Mouse (Mus musculus) inflammation-experienced regulatory T-cells, adult 16 weeks (primary cell): ENCODE measurements around the gene Midn. TPM values are rescaled to one million over a fixed set of nuclear protein-coding genes. Genes with fewer than 3 reads are reported as not detected.

Source experiments
- polyA plus RNA-seq: library from polyadenylated mRNA; unstranded; fragments of 100-300 nt; shearing (Covaris generic); gene quantifications from one replicate; pipeline ENCODE4 v1.2.1, GENCODE M21; 2017

The Midn gene
- polyA plus RNA-seq = 1.7 TPM

DNA sequence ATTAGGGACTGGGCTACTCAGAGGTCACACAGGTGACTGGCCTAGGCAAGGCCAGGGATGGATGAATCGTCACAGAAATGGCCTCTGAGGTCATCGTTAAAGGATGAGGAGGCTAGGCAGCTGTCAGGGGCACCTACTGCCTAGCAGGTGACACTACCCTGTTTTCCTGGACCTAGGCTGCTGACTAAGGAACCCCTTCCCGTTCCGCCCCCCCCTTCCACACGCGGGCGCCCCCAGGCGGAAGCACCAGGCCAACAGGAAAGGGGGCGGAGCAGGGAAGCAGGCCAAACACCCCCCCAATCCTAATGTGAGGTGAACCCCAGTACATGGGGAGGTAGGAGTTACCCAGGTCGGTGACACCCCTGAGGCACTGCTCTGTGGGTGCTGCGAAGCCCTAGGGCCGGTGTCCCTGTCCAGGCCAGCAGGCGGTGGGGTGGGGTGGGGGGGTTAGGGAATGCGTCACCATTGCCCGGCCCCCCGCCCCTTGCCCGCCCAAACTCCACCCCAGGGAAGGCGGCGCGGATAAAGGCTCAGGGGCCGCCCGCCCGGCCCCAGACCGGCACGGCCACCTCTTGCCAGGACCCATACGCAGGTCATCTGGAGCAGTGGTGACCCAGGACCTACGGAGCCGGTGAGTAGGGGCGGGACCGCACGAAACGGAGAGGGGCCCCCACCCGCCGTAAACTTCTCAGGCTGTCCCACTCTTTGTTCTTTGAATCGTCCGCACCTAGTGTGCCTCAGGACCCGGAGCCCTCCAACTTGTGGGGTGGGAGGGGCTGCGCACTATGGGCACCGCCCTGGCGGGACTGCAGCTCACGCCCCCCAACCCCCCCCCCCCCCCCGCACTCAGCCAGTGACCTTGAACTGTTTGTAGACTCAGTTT is at the start of gene Midn:
Midn (plus strand) TSS at position 554 of the 883 bp plus-strand sequence.

GRCm38 (mm10) chr10:80105460-80105859 is 42.6 kb upstream of the Midn start, which contains the start of gene Sbno2:
Gene Sbno2 (minus strand): TSS chr10:80105571.

GRCm38 (mm10) chr10:80115290-80115943 is 32.7 kb upstream of the Midn start, which contains the start of gene Stk11:
Gene Stk11 (plus strand): TSS chr10:80115803.

GRCm38 (mm10) chr10:80138553-80139438 is 9.3 kb upstream of the Midn start, which contains the start of gene Atp5d:
Gene Atp5d (plus strand): TSS chr10:80138632.

DNA sequence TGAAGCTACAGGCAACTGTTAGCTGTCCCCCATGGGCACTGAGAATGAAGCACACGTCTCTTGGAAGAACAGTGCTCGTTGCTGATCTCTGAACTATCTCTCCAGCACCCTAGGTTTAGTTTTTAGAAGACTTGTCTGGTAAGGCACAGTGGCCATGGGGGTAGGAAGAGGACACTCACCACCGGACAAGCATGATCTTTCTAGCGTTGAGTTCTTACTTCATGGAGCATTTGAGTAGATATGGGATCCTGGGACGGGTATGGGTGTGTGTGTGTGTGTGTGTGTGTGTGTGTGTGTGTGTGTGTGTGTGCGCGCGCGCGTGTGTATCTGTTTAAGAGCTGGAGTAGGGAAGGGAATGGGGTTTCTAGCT is 7.4 kb upstream of the Midn start, which contains the start of gene Cbarp:
Cbarp (minus strand) TSS at position 170 of the 370 bp plus-strand sequence.

GRCm38 (mm10) chr10:80165392-80166128 is 17.5 kb downstream of the Midn start, which contains the start of gene Cirbp:
Gene Cirbp (plus strand): TSS chr10:80165985.

GRCm38 (mm10) chr10:80172527-80173292 is 24.6 kb downstream of the Midn start, which contains the start of gene 1600002K03Rik:
Gene 1600002K03Rik (plus strand): TSS chr10:80172944.

DNA sequence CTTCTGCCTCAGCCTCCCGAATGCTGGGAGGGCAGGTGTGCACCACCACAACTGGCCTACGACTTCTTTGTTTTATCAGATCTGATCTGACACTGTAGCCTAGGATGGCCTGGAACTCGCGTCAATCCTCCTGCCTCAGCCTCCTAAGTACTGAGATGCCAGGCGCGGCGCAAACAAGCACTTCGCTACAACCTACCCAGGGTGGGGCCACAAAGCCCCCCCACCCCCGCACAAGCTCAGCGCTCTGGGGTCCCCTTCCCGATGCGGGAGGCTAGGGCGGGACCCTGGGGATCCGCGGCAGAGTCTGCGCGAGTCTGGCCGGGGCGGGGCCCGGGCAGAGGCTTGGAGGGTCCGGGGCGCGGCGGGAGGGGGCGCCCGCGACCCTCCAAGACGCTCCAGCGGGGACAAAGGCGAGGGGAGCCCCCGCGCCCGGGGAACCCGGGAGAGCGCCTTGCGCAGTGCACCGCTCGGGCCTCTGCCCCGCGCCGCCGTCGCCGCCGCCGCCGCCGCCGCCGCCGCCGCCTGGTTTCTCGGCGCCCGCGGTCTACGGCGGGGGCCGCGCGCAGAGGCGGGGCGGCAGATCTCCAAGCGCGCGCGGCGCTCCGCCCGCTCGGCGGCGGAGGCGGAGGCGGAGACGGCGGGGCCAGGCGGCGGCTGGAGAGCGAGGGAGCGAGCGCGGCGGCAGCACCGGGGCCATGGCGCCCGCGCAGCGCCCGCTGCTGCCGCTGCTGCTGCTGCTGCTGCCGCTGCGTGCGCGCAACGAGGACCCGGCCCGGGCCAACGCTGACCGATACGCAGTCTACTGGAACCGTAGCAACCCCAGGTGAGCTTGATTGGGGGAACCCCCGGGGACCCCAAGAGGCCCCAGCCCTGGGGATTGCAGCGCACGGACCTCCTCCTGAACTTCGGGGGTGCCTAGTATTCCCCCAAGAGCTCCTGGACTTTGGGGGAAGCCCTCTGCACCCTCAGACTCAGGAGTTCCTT is 31.3 kb downstream of the Midn start, which contains the start of gene Efna2:
Efna2 (plus strand) TSS at position 415 of the 984 bp plus-strand sequence.

Other genes with a start within 250 kb of the Midn start
- gene Med16, start 239.3 kb upstream of the Midn start, polyA plus RNA-seq = 31.2 TPM
- 11.2 TPM for gene Gm26602, start 237.4 kb upstream of the Midn start, polyA plus RNA-seq
- 0.39 TPM for gene Kiss1r, start 231.3 kb upstream of the Midn start, polyA plus RNA-seq
- gene R3hdm4, start 227.1 kb upstream of the Midn start, polyA plus RNA-seq = 217 TPM
- gene Arid3a, start 221.2 kb upstream of the Midn start, polyA plus RNA-seq = 9.9 TPM
- 83.7 TPM for gene Wdr18, start 188.1 kb upstream of the Midn start, polyA plus RNA-seq
- not detected for gene Grin3b, start 177.6 kb upstream of the Midn start, polyA plus RNA-seq
- gene Tmem259, start 163.9 kb upstream of the Midn start, polyA plus RNA-seq = 5.5 TPM
- 1,187 TPM for gene Cnn2, start 159.7 kb upstream of the Midn start, polyA plus RNA-seq
- gene Abca7, start 151.8 kb upstream of the Midn start, polyA plus RNA-seq = 71.9 TPM
- gene Arhgap45, start 131.6 kb upstream of the Midn start, polyA plus RNA-seq = 974 TPM
- 210 TPM for gene Polr2e, start 108.5 kb upstream of the Midn start, polyA plus RNA-seq
- 569 TPM for gene Gpx4, start 101.1 kb upstream of the Midn start, polyA plus RNA-seq
- 84.3 TPM for gene Sbno2, start 42.7 kb upstream of the Midn start, polyA plus RNA-seq
- 11.9 TPM for gene Stk11, start 32.5 kb upstream of the Midn start, polyA plus RNA-seq
- gene Atp5d, start 9.6 kb upstream of the Midn start, polyA plus RNA-seq = 434 TPM
- 2.9 TPM for gene Cbarp, start 7.4 kb upstream of the Midn start, polyA plus RNA-seq
- 199 TPM for gene Cirbp, start 17.7 kb downstream of the Midn start, polyA plus RNA-seq
- 21.6 TPM for gene 1600002K03Rik, start 24.7 kb downstream of the Midn start, polyA plus RNA-seq
- 0.22 TPM for gene Efna2, start 31.2 kb downstream of the Midn start, polyA plus RNA-seq
- gene Mum1, start 78.2 kb downstream of the Midn start, polyA plus RNA-seq = 145 TPM
- gene Ndufs7, start 100.8 kb downstream of the Midn start, polyA plus RNA-seq = 305 TPM
- gene Gamt, start 112.7 kb downstream of the Midn start, polyA plus RNA-seq = 1.6 TPM
- gene Dazap1, start 113.2 kb downstream of the Midn start, polyA plus RNA-seq = 53.8 TPM
- 794 TPM for gene Rps15, start 144.2 kb downstream of the Midn start, polyA plus RNA-seq
- gene Apc2, start 147.7 kb downstream of the Midn start, polyA plus RNA-seq = 0.40 TPM
- gene 2310011J03Rik, start 172.3 kb downstream of the Midn start, polyA plus RNA-seq = 87.1 TPM
- gene Pcsk4, start 181.2 kb downstream of the Midn start, polyA plus RNA-seq = 26.3 TPM
- not detected for gene Reep6, start 181.7 kb downstream of the Midn start, polyA plus RNA-seq
- gene Adamtsl5, start 200.1 kb downstream of the Midn start, polyA plus RNA-seq = not detected
- not detected for gene Plk5, start 208.2 kb downstream of the Midn start, polyA plus RNA-seq
- 0.29 TPM for gene Mex3d, start 239.4 kb downstream of the Midn start, polyA plus RNA-seq